Mouse (Mus musculus): ENCODE measurements around the gene 6030458C11Rik.
"Not testable (repeated sequence)": the region's sequence is repeated elsewhere in the genome, so short reads cannot be mapped to it uniquely, and the experiment has no call there.

Gene 6030458C11Rik

DNA sequence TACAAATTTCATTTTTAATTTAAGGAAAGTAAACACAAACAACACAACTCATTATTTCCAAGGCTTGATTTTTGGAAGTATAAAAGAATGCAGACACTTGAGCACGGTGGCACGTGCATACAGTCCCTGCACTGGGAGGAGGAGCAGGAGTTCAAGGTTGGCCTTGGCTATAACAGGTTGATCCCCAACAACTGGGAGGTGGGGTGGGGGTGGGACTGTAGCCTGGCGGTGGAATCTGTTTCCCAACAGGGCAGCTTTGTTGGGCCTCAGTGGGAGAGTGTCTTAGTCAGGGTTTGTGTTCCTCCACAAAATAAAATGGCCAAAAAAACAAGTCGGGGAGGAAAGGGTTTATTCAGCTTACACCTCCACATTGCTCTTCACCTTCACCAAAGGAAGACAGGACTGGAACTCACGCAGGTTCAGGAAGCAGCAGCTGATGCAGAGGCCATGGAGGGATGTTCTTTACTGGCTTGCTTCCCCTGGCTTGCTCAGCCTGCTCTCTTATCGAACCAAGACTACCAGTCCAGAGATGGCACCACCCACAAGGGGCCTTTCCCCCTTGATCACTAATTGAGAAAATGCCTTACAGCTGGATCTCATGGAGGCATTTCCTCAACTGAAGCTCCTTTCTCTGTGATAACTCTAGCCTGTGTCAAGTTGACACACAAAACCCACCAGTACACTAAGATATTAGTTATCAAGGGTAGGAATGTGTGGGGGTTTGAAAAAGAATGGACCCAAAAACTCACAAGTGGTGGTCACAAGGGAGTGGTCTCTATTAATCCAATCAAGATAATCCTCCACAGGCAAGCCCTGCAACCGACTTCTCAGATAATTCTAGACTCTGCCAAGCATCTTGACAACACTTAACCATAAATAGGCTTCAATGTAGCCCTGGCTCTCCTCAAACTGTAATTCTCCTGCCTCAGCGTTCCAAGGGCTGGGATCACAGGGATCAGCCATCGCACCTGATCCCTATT lies 1.7 kb downstream of the 6030458C11Rik start:
- in situ Hi-C loops (cut with MboI; ENCODE audit: unreplicated experiment in 2 of 2): no loop called here

DNA sequence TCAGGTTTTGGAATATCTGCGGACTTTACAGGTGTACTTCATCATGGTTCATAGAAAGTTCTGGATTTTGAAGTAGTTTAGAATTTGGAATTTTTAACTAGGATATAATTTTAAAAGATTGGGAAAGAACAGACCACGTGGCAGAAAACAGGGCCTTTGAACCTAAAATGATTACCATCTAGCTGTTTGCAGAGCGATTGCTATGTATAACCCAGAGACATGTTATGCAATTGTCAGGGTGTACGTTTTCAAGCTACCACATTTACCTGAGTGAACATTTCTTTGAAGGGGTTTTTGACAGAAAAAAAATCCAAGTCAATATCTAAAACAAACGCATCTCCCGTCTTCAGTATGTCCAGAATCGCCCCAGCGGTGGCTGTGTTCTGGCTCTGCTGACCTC lies 6.9 kb downstream of the 6030458C11Rik start:
- in situ Hi-C loops (cut with MboI; ENCODE audit: unreplicated experiment in 2 of 2): no loop called here

DNA sequence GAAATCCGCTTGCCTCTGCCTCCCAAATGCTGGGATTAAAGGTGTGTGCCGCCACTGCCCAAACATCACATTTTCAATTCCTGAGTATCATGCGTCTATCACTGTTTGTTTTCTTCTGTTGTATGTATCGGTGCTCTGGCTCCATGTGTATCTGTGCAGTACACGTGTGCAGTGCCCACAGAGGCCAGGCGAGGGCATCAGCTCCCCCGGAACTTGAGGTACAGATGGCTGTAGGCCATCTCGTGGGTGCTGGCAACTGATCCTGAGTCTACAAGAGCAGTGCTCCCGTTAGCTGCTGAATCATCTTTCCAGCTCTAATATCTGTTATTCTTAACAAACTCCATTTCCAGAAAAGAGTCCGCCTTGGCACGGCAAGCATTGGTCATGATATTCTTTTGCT lies 11.8 kb downstream of the 6030458C11Rik start:
- in situ Hi-C loops (cut with MboI; ENCODE audit: unreplicated experiment in 2 of 2): no loop called here

DNA sequence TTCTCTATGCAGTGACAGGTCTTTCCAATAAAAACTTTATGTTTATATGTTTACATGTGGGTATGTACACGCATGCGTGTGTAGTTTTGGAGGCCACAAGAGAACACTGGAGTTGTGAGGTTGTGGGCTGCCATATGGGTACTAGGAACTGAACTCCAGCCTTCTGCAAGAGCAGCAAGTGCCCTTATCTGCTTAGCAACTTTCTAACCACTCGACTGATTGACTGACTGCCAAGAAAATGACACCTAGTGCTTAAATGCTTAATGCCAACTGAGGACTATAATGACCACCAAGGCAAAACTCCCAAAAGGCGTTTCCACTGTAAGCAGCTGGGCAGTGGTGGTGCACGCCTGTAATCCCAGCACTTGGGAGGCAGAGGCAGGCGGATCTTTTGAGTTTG lies 15.1 kb downstream of the 6030458C11Rik start:
- in situ Hi-C loops (cut with MboI; ENCODE audit: unreplicated experiment in 2 of 2): no loop called here

DNA sequence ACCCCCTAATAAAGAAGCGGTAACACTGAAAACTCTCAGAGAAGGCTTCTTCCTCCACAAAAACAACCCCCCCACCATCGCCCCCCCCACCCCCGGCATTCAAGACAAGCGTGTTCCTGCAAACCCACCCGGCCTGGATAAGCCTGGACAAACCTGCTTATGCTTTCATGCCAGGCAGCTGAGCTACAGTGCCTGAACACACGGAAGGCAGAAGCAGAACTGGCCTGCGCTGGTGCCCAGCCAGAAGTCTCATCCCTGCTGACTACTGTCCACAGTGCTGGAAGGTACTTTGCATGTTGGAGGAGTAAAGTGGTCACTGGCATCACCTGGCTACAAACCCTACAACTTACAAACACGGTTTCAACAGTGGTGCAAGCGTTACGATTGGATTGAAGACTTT lies 17.4 kb downstream of the 6030458C11Rik start:
- in situ Hi-C loops (cut with MboI; ENCODE audit: unreplicated experiment in 2 of 2): no loop called here

DNA sequence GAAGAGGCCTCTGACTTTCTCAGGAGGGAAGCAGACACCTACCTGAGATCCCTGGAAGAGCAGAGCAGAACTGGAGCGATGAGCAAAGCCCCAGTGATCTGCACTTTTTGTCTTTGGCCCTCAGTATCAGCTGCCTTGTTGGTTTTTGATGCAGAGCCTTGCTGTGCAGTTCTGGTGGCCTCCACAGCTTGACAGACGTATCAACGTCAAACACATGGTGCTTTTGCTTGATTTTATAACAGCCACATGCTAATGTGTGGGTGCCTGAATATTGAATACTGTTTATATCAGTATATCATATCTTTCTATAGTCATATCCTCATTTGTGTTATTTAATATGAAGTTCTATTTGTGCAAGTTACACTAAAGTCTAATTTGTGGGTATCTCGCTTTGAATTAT lies 19.4 kb downstream of the 6030458C11Rik start:
- in situ Hi-C loops (cut with MboI; ENCODE audit: unreplicated experiment in 2 of 2): no loop called here

DNA sequence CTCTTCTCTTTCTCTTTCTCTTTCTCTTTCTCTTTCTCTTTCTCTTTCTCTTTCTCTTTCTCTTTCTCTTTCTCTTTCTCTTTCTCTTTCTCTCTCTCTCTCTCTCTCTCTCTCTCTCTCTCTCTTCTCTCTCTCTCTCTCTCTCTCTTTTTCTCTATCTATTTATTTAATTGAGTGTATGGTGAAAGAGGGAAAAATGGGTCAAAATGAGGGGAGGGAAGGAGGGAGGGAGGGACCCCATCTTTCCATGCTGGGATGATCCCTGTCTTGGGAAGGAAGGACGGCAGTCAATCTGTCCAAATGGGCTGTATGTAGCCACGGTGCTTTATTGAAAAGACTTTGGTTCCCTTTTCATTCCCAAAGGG lies 23.3 kb downstream of the 6030458C11Rik start:
- in situ Hi-C loops (cut with MboI; ENCODE audit: unreplicated experiment in 2 of 2): not testable (repeated sequence)

DNA sequence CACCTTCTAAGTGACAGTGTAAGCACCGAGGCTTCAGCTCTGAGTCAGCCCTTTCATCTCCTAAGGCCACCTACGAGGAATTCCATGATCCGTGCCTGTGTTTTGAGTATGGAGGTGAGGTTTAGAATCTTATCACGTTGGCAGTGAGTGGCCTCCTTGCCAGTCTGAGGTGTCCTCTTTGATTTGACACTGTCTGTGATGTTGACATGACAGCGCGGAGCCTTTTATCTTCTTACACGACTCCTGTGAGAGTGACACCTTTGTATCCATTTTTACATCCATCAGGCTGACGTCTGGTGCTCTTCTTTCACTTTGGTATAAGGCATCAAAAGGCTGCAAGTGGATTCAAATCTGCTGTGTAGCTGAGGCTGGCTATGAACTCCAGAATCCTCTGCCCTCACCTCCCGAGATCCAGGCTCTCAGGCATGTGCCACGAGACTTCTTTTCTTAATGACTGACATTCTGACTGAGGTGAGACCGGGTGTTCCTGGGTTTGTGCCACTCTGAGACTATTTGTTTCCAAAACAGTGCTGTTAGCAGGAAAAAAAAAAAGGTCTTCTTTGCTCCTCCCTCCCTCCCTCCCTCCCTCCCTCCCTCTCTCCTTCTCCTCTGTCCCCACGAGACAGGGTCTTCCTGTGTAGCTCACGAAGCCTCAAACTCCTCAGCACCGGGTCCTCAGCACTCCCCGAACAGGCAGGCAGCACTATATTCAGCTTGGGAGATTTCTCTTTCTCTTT lies 23.9 kb downstream of the 6030458C11Rik start:
- in situ Hi-C loops (cut with MboI; ENCODE audit: unreplicated experiment in 2 of 2): no loop called here

DNA sequence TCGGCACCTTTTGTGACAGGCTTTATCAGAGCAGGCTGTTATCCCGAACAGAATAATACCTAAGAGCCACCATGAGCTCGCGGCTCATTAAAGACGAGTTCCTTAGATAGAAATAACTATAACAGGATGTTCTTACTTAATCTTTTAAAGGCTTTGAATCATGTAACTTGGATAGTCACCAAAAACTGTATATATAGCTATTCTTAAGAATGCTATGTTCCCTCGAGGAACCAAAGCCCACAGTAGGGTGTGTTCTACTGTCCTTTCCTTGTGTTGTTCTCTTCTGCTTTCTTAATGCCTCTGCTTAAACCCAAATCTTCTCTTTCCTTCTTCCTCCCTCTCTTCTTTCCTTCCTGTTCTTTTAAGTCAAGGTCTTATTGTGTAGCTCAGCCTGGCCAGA lies 26.4 kb downstream of the 6030458C11Rik start:
- in situ Hi-C loops (cut with MboI; ENCODE audit: unreplicated experiment in 2 of 2): loop anchor here (5.0 to 25.0 kb wide), 9 partner anchors 431 to 1393 kb away; no protein-coding TSS in a partner anchor

DNA sequence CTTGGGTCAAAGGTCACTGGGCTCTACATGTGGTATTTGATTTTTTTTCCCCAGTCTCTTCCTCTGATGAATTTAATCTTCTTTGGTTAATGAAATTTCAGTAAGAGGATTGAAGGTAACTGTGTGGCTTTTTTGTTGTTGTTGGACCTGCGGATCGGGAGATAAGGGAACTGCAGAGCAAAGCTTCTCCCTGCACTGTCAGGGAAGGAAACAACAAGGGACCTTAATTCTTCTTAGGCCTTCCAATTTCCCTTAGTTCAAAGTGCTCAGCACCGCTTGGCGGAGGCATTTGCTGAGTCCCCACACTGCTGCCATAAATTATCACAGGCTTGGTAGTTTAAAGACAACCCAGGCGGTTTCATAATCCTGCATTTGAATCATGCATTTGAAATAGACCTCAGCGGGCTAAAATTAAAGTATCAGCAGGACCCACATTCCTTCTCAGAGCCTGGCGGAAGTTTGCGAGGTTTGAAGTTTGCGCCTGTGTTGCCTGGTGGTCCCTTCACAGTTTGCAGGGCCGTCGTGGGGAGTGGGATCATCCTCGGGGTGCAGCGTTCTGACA lies 28.5 kb downstream of the 6030458C11Rik start:
- in situ Hi-C loops (cut with MboI; ENCODE audit: unreplicated experiment in 2 of 2): loop anchor here (5.0 to 25.0 kb wide), 9 partner anchors 429 to 1391 kb away; no protein-coding TSS in a partner anchor

DNA sequence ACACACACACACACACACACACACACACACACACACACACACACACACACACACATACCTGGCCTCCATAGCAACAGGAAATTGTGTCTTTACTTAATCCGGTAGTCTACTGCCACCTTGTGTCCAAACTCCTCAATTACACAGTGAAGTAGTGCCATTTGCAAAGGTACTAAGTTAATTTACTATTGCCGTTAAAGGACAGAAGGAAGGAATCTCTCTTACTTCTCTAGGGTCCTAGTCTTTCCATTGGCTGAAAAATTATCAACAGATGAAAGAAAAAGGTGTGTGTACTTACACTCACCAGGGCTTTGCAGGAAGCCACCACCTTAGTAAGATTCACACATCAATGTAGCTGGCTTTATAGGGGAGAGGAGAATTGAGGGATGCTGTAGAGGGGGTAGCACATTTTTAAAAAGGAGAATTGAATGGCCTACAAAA lies 29.0 kb downstream of the 6030458C11Rik start:
- in situ Hi-C loops (cut with MboI; ENCODE audit: unreplicated experiment in 2 of 2): loop anchor here (5.0 to 25.0 kb wide), 9 partner anchors 428 to 1391 kb away; no protein-coding TSS in a partner anchor

DNA sequence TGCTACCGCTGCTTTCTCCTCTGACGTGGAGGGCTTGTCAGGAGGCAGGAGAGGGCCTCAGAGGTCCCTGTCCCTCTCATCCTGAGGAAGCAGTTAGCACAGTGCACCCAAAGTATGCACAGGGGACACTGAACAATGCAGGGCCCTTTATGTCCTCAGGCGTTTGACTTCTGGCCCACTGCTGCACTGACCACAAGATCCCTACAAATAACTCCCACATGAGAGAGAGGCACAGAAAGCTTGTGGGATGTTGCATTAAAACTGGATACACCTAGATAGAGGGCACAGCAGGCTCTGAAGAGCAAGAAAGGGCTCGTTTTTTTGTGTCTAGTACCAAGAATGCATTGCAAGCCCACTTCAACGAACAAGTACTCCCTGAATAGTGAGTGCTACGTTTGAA lies 30.1 kb downstream of the 6030458C11Rik start:
- in situ Hi-C loops (cut with MboI; ENCODE audit: unreplicated experiment in 2 of 2): loop anchor here (5.0 to 25.0 kb wide), 10 partner anchors 207 to 1390 kb away; no protein-coding TSS in a partner anchor

DNA sequence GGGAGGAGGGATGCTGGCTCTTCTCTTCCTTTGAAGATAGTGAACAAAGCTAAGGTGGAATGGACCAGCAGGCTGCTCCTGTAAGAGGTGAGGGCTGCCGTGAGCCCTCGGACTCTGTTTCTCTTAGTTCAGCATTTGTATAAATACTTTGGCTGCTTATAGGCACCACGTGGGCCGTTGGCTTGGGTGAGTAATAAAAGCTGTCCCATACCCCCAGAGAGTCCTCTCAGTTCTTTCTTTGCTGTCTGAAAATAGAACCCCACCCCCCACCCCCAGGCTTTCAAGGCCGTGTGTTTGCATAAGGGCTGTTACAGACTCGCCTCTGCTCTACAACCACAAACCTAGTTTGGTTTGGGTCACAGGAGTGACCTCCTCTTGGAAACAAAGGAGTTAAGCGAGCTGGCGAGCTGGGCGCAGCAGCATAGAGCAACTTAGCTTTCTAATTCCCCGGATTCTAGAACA lies 35.0 kb downstream of the 6030458C11Rik start:
- in situ Hi-C loops (cut with MboI; ENCODE audit: unreplicated experiment in 2 of 2): loop anchor here in 1 of 2 experiments (25.0 kb wide), 1 partner anchor 1377 kb away; no protein-coding TSS in a partner anchor

DNA sequence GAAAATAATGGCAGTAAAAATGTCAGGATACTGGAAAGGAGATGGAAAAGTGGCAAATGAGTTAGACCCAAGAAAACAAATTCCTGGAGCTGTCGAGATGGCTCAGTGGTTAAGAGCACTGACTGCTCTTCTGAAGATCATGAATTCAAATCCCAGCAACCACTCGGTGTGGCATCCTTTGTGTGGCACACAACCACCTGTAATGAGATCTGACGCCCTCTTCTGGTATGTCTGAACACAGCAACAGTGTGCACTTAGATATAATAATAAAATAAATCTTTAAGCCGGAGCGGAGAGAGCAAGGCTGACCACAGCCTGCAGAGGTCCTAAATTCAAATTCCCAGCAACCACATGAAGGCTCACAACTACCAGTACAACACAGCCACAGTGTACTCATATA lies 35.9 kb downstream of the 6030458C11Rik start:
- in situ Hi-C loops (cut with MboI; ENCODE audit: unreplicated experiment in 2 of 2): loop anchor here in 1 of 2 experiments (25.0 kb wide), 1 partner anchor 1376 kb away; no protein-coding TSS in a partner anchor

DNA sequence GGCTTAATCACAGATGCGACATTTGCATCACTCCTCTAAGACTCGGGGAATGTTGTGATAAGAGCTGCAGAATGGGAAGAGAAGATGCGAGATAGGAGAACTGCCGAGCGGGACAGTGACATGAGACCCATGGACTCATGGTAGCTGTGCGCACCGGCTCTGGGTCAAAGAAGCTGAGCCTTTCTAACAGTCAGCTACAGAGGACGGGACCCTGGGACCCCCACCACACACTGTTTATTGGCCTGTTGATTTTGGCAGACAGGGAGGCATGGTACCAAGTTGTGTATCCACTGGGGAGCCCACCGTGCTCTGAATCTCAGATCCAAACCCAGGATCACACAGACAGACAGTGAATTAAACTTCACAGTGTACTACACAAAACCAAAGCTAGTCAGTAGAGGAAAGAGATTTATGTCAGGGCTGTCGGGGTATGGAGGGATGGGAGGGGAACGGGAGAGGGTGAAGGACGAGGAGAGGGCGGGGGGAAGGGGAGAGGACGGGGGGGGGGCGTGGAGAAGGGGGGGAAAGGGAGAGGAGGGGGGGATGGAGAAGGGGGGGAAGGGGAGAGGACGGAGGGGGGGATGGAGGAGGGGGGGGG lies 42.6 kb downstream of the 6030458C11Rik start:
- in situ Hi-C loops (cut with MboI; ENCODE audit: unreplicated experiment in 2 of 2): loop anchor here in 1 of 2 experiments (25.0 kb wide), 1 partner anchor 1370 kb away; no protein-coding TSS in a partner anchor

DNA sequence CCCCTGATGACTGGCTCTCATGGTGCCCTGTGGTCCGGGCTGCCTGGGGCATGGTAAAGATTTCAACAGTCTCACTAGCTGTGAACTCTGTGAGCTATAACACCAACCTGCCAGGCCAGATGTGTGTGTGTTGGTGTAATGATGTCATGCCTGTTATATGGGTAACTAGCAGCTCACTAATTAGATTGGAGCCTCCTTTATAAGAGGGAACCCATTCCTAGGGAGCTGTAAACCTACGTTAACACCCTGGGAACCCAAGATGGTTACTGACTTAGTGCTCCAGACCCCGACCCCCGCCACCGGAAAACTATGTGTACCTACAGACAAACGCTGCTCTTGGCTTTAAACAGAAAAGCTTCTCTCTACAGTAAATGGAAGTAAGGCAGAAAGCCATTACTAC lies 43.2 kb downstream of the 6030458C11Rik start:
- in situ Hi-C loops (cut with MboI; ENCODE audit: unreplicated experiment in 2 of 2): loop anchor here in 1 of 2 experiments (25.0 kb wide), 1 partner anchor 1369 kb away; no protein-coding TSS in a partner anchor

DNA sequence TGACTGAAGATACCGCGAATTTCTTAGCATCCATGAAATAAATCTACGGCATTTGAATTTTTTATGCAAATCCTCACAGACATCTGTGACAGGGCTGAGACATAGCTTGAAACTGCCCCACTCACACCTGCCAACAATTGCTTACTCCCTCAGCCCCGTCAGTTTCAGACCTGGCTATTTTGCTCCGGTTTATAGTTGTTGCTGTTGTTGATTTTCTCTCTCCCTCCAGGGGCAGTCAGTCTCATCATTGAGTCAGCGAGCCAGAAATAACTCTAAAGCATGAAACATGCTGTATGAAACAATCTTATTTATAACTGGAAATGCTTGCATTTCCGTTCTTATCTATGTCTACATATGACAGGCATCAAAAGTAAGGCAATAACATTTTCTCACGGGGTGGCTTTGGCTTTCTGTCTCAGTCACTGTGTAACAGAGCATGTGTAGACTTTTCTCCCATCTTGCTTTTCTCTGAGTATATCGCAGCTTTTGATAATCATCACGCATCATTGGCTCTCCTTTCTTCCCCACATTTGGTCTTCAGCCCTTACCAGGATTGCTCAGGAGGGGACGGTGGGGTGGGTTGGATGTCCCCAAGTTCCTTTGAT lies 50.2 kb downstream of the 6030458C11Rik start:
- in situ Hi-C loops (cut with MboI; ENCODE audit: unreplicated experiment in 2 of 2): no loop called here

DNA sequence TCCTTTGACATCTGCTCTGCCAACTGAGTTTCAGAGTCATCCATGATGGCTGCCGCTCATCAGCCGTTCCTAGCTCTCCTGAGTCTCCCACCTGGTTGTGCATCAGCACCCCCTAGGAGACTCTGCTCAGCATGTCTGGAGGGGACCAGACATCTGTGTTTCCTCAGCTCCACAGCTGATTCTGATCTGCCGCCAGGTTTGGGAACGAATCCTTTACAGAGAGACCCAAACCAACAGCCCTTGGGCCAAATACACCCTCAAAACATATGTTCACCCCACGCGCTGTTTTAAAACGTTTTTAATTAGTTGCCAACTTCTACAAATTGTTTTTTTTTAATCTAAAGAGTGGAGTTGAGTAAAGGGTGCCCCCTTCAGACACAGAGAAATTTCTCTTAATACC lies 53.5 kb downstream of the 6030458C11Rik start:
- in situ Hi-C loops (cut with MboI; ENCODE audit: unreplicated experiment in 2 of 2): no loop called here

DNA sequence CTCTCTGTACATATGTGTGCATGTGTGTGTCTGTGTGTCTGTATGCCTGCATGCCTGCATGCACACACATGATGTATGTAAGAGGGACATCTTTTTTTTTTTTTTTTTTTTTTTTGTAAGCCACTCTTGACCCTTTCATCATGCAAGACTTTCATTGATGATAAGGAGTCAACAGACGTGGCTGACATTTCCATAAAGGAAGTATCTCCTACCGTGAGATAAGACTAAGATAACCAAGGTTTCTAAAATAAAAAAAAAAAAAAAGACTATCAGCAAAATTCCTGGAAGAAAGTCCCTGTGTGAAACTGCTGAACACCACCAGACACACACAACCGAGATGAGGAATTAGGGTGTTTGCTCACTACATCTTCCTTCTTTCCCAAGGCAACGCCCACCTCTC lies 57.6 kb downstream of the 6030458C11Rik start:
- in situ Hi-C loops (cut with MboI; ENCODE audit: unreplicated experiment in 2 of 2): no loop called here

DNA sequence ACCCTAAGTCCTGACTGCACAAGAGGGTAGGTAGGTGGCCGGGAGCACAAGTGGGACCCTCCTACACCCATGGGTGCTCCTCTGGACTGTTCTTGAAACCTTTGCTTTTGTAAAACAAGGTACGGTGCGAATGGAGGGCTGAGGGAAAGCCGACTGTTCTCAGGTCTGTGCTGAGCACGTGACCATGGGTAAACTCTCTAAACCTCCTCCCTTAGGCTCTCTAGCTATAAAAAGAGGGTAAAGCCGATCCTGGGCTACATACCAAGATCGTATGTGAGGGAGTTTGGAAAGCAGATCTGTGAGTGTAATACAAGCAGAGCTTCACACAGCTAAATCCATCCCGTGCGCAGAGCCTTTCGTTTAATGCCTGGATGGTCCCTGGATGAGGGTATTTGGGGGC lies 61.3 kb downstream of the 6030458C11Rik start:
- in situ Hi-C loops (cut with MboI; ENCODE audit: unreplicated experiment in 2 of 2): no loop called here

Measured in v-Abl transformed pro-B cells (cell line).